ENCODE assay signal across 14 mouse cellular contexts in genomic region chr13:16016506-16016905, GRCm38 (mm10). TPM values are rescaled to one million over a fixed set of nuclear protein-coding genes. Genes with fewer than 3 reads are reported as not detected.
DNase-seq lines count a peak whose midpoint lies in the region; ATAC-seq lines count a peak whose summit lies in the region.
"Had no signal": no experiment of that assay in that cellular context is flagged by ENCODE, and none has a peak within 500 bp of the region (broad histone marks: within the 10 kb centered on the region; RNA-seq: fewer than 3 reads in every experiment).

No protein-coding gene starts in this region.

- peaks cover 32% of the 10 kb centered on the region for H3K4me1 ChIP-seq in limb, embryonic 13.5 days
- peaks cover 5% of the 10 kb centered on the region; the same call in 1 of the 2 replicates for H3K4me1 ChIP-seq in intestine, embryonic 16.5 days (ENCODE audit: control insufficient read depth, insufficient read depth, low read length)

- no peak for ATAC-seq in limb, embryonic 13.5 days (ENCODE audit: low FRiP score, low read depth)
- no peak for ATAC-seq in intestine, embryonic 16.5 days

- H3K9me3 ChIP-seq in limb, embryonic 13.5 days, result no peaks in the 10 kb centered on the region
- H3K9me3 ChIP-seq in intestine, embryonic 16.5 days (ENCODE audit: control insufficient read depth, low read length), result no peaks in the 10 kb centered on the region
- H3K9me3 ChIP-seq: liver, embryonic 15.5 days had no signal

- H3K36me3 ChIP-seq in limb, embryonic 13.5 days, result no peaks in the 10 kb centered on the region
- no peaks in the 10 kb centered on the region for H3K36me3 ChIP-seq in intestine, embryonic 16.5 days (ENCODE audit: control insufficient read depth, insufficient read depth, low read length)
- H3K36me3 ChIP-seq: liver, embryonic 15.5 days had no signal

- intact Hi-C loops in heart, postnatal 14 days (cut with DNase I), result no loop called here

- no peak overlapping the region for H3K27ac ChIP-seq in limb, embryonic 13.5 days
- no peak overlapping the region for H3K27ac ChIP-seq in intestine, embryonic 16.5 days (ENCODE audit: low read length)
- H3K27ac ChIP-seq: liver, embryonic 15.5 days; stomach, postnatal 0 days had no signal

- WGBS in limb, embryonic 13.5 days, result 0% methylated on average over 1 of the region's 2 CpGs
- WGBS in intestine, embryonic 16.5 days, result 0% methylated on average over 1 of the region's 2 CpGs

- H3K9ac ChIP-seq in limb, embryonic 13.5 days, result no peak overlapping the region
- H3K9ac ChIP-seq in intestine, embryonic 16.5 days (ENCODE audit: low read depth, low read length), result no peak overlapping the region

- H3K4me2 ChIP-seq in limb, embryonic 13.5 days (replicated peaks), result peak overlapping the region; percentile 75
- H3K4me2 ChIP-seq in intestine, embryonic 16.5 days (ENCODE audit: low read depth, low read length), result no peak overlapping the region

- DNase-seq in heart, adult 11 months, result peak; percentile 44
- DNase-seq in heart, postnatal 14 days, result no peak
- DNase-seq in lung, postnatal 10 days, result peak; percentile 26
- DNase-seq in lung, postnatal 36 days, result no peak
- DNase-seq in brain, adult 2 months (ENCODE audit: low read depth, low spot score), result peak; percentile 68
- no peak for DNase-seq in layer of hippocampus, adult 11-12 months (ENCODE audit: low spot score)
- DNase-seq: cerebellum, postnatal 14 days; kidney, adult 2 months; spleen, adult 18-20 months; thymus, postnatal 36 days had no signal

- H3K4me3 ChIP-seq in limb, embryonic 13.5 days, result no peak overlapping the region; the same call in 1 of the 2 replicates
- no peak overlapping the region for H3K4me3 ChIP-seq in intestine, embryonic 16.5 days (ENCODE audit: low read length)

- H3K27me3 ChIP-seq in limb, embryonic 13.5 days, result peaks cover 30% of the 10 kb centered on the region
- peaks cover 6% of the 10 kb centered on the region; the same call in 1 of the 2 replicates for H3K27me3 ChIP-seq in intestine, embryonic 16.5 days (replicated peaks; ENCODE audit: control insufficient read depth, insufficient read depth, low read length)

RNA-seq across cellular contexts. Expression of gene Inhba, which starts 4.9 kb away (rescaled TPM):
- 1 to 10 TPM; 3.5 to 4.1 TPM for total RNA-seq in heart, postnatal 14 days (2021)
- polyA plus RNA-seq in limb, embryonic 13.5 days (2015; fragmentation: Nextera tagmentation; extraction: Ambion mirVana), result 13.8 and 15.8 TPM in 2 replicates
- polyA plus RNA-seq in intestine, embryonic 16.5 days (2015; fragmentation: Nextera tagmentation; extraction: Ambion mirVana), result 2.5 and 3.4 TPM in 2 replicates

Comparison
In these comparisons a context has a peak if more than half of its experiments do, and no peak if none do; other contexts are left out.
1. DNase-seq: peak in heart, adult 11 months (single experiment), lung, postnatal 10 days (single experiment) and brain, adult 2 months (single experiment); none in heart, postnatal 14 days (0 of 2), lung, postnatal 36 days (single experiment) and layer of hippocampus, adult 11-12 months (single experiment).